Mouse (Mus musculus) midbrain, embryonic 15.5 days (tissue): ENCODE results near the gene Irf2bp2. TPM values are rescaled to one million over a fixed set of nuclear protein-coding genes. Genes with fewer than 3 reads are reported as not detected.
A peak's percentile ranks its signal among the peaks of the same experiment; 100 is the strongest.

Source experiments
- ATAC-seq: fragments of 200-750 bp; cut with Nextera tagmentation; replicated peaks from 2 replicates; pipeline ENCODE4 v1.8.0; 2017; ENCODE audit warnings: moderate TSS enrichment
- H3K27ac ChIP-seq: fragments of 300-500 bp; sonication (generic); 2 replicates; pipeline ENCODE4 v1.5.1; 2015; ENCODE audit warnings: mild to moderate bottlenecking, inconsistent platforms
- H3K27me3 ChIP-seq: fragments of 300-500 bp; sonication (generic); replicated peaks from 2 replicates; pipeline ENCODE4 v1.6.1; 2015; ENCODE audit warnings: inconsistent platforms
- H3K36me3 ChIP-seq: fragments of 300-500 bp; sonication (generic); replicated peaks from 2 replicates; pipeline ENCODE4 v1.6.1; 2015; ENCODE audit warnings: inconsistent platforms
- H3K4me1 ChIP-seq: fragments of 300-500 bp; sonication (generic); 2 replicates; pipeline ENCODE4 v1.6.1; 2015; ENCODE audit warnings: inconsistent platforms
- H3K4me2 ChIP-seq: fragments of 300-500 bp; sonication (generic); 2 replicates; pipeline ENCODE4 v1.6.1; 2015; ENCODE audit warnings: inconsistent platforms, mild to moderate bottlenecking, moderate library complexity
- H3K4me3 ChIP-seq: fragments of 300-500 bp; sonication (generic); 2 replicates; pipeline ENCODE4 v1.5.1; 2015; ENCODE audit warnings: mild to moderate bottlenecking, inconsistent platforms
- H3K9ac ChIP-seq: fragments of 300-500 bp; sonication (generic); 2 replicates; pipeline ENCODE4 v1.6.1; 2015; ENCODE audit warnings: mild to moderate bottlenecking, inconsistent platforms
- H3K9me3 ChIP-seq: fragments of 300-500 bp; sonication (generic); 2 replicates; pipeline ENCODE4 v1.6.1; 2016; ENCODE audit warnings: inconsistent platforms
- WGBS: fragments of 180-500 bp; shearing (Covaris S2); methylation state at CpG from one replicate; pipeline ENCODE4 v1.1.7; 2015; ENCODE audit warnings: mixed read lengths; 5-methylcytosine and 5-hydroxymethylcytosine counted together
- polyA plus RNA-seq: library from polyadenylated mRNA; unstranded; fragments of >200 nt; fragmentation: Nextera tagmentation; extraction: Ambion mirVana; gene quantifications from 2 replicates; pipeline ENCODE4 v1.2.1, GENCODE M21; 2015

Gene Irf2bp2
- polyA plus RNA-seq, 1 experiment from 2014 or later, result 9.7 TPM

DNA sequence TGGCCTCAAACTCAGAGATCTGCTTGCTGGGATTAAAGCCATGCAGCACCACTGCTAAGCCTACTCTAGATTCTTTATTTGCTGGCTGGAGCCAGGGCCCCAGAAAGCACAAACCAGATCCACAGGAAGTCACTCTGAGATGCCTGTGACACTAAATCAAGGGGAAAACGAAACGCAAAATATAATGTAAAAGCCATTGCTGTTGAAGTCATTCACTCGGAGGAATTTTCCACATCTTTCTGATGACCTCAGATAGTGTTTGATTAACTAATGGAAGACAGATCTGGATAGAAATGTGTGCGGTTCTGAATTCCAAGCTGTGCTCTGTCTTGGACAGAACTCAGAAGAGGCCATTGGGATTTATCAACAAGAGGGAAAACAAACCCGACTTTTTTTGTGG is 22.9 kb upstream of the Irf2bp2 start:
- ATAC-seq, result no peak
- Histone ChIP-seq H3K4me3 (no peak overlapping the region), H3K4me1 (no peaks in the 10 kb centered on the region), H3K36me3 (no peaks in the 10 kb centered on the region), H3K9ac (no peak overlapping the region), H3K9me3 (no peaks in the 10 kb centered on the region), H3K4me2 (no peak overlapping the region), H3K27me3 (no peaks in the 10 kb centered on the region), H3K27ac (no peak overlapping the region)
- WGBS, result 88% methylated on average over 5 of the region's 5 CpGs

DNA sequence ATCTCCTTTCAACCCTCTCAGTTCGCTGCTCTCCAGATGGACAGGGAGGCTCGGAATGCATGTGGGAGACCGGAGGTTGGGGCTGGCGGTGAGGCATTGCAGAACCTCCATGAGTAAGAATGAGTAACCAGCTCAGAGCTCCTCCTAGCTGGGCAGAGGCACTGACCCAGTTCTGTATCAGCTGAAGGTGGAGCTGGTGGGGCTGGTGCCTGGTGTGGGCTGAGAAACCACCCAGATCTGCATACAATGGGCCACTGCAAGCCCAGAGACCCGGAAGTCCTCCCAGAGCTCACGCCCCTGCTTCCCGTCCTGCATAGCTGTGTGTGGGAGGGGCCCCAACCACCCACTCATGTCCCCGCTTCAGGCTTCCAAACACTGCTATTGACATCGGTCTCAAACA is 22.0 kb upstream of the Irf2bp2 start:
- Histone ChIP-seq H3K9ac (no peak overlapping the region), H3K4me2 (no peak overlapping the region), H3K4me3 (no peak overlapping the region), H3K9me3 (no peaks in the 10 kb centered on the region), H3K27ac (no peak overlapping the region), H3K4me1 (no peaks in the 10 kb centered on the region), H3K27me3 (no peaks in the 10 kb centered on the region), H3K36me3 (no peaks in the 10 kb centered on the region)
- ATAC-seq, result no peak
- 67% methylated on average over 9 of the region's 9 CpGs for WGBS

- Histone ChIP-seq H3K4me2 (no peak overlapping the region), H3K36me3 (no peaks in the 10 kb centered on the region), H3K9ac (no peak overlapping the region), H3K4me3 (no peak overlapping the region), H3K9me3 (no peaks in the 10 kb centered on the region), H3K27me3 (no peaks in the 10 kb centered on the region), H3K27ac (no peak overlapping the region), H3K4me1 (no peaks in the 10 kb centered on the region)
- no peak for ATAC-seq
- 83% methylated on average over 5 of the region's 5 CpGs for WGBS
These were observed 20.9 kb upstream of the Irf2bp2 start for GRCm38 (mm10) chr8:126614740-126615132.

GRCm38 (mm10) chr8:126614062-126614739 is 20.4 kb upstream of the Irf2bp2 start:
- Histone ChIP-seq H3K4me1 (no peaks in the 10 kb centered on the region), H3K9me3 (no peaks in the 10 kb centered on the region), H3K27me3 (no peaks in the 10 kb centered on the region), H3K4me3 (no peak overlapping the region), H3K9ac (no peak overlapping the region), H3K36me3 (no peaks in the 10 kb centered on the region), H3K4me2 (no peak overlapping the region), H3K27ac (no peak overlapping the region)
- WGBS, result 88% methylated on average over 8 of the region's 8 CpGs
- ATAC-seq, result no peak

- Histone ChIP-seq H3K4me1 (peaks cover 6% of the 10 kb centered on the region), H3K4me3 (no peak overlapping the region), H3K27ac (no peak overlapping the region), H3K9me3 (no peaks in the 10 kb centered on the region), H3K4me2 (no peak overlapping the region), H3K9ac (no peak overlapping the region), H3K27me3 (no peaks in the 10 kb centered on the region), H3K36me3 (no peaks in the 10 kb centered on the region)
- no peak for ATAC-seq
- 55% methylated on average over 5 of the region's 5 CpGs for WGBS
These were observed 19.4 kb upstream of the Irf2bp2 start for GRCm38 (mm10) chr8:126613143-126613542.

GRCm38 (mm10) chr8:126612739-126613138 is 19.0 kb upstream of the Irf2bp2 start:
- H3K9ac ChIP-seq, result no peak overlapping the region
- H3K27ac ChIP-seq, result no peak overlapping the region
- peaks cover 6% of the 10 kb centered on the region for H3K4me1 ChIP-seq
- H3K36me3 ChIP-seq, result no peaks in the 10 kb centered on the region
- H3K9me3 ChIP-seq, result no peaks in the 10 kb centered on the region
- H3K4me2 ChIP-seq, result no peak overlapping the region
- H3K4me3 ChIP-seq, result no peak overlapping the region
- ATAC-seq, result no peak
- WGBS, result 72% methylated on average over 3 of the region's 3 CpGs
- no peaks in the 10 kb centered on the region for H3K27me3 ChIP-seq

DNA sequence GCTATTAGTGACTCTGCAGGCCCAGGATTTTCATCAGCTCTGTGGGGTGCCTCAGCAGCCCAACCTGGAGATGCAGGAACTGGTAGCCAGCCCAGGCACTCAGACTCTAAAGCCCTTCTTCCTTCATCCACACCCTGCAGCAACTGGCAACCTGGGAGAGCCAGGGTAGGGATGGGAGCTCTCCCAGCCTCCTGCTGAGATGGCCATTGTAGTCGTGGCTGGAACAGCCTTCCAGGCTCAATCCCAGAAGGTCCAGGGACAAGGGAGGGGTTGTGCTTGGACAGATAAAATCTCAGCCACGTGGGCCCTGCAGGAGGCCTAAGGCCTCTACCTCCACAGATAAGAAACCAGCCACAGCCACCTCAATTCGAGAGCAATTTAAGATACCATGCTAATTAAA is 16.9 kb upstream of the Irf2bp2 start:
- Histone ChIP-seq H3K9me3 (no peaks in the 10 kb centered on the region), H3K27me3 (no peaks in the 10 kb centered on the region), H3K9ac (no peak overlapping the region), H3K27ac (no peak overlapping the region), H3K4me3 (no peak overlapping the region), H3K36me3 (no peaks in the 10 kb centered on the region), H3K4me2 (no peak overlapping the region), H3K4me1 (peaks cover 10% of the 10 kb centered on the region)
- no peak for ATAC-seq
- 10% methylated on average over 3 of the region's 3 CpGs for WGBS

DNA sequence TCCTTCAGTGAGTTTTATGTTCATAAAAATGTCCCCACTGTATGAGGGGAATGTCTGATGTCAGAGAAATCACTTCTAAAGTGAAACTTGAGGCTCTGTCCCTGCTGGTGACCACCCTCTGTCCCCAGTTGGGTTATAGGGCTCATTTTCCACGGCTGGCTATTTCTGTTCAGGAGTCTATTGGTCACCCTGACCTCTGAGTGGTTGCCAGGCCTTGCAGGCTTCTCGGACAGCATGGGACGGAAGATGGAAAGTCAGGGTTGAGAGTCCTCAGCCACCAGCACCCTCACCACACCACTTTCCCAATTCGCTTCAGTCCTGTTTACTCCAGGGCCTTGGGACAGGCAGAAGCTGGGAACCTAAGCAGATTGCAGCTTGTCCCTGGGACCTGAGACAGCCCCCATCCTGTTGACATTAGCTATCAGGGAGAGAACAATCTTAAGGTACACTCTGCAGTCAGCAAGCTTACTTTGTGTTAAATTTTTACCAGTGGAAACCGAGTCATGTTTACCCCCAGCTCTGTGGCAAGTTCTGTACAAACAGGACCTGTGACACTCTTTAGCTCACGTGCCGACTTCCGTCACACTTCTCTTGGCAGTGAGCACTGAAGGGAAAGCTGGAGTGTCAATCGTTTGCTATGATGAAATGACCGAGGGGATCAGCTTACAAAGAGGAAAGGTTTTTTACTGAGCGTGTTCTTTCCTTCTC is 15.9 kb upstream of the Irf2bp2 start:
- Histone ChIP-seq H3K36me3 (no peaks in the 10 kb centered on the region), H3K4me2 (no peak overlapping the region), H3K9me3 (no peaks in the 10 kb centered on the region), H3K27me3 (no peaks in the 10 kb centered on the region), H3K9ac (no peak overlapping the region), H3K4me3 (no peak overlapping the region), H3K27ac (no peak overlapping the region), H3K4me1 (peaks cover 10% of the 10 kb centered on the region)
- ATAC-seq, result no peak
- 92% methylated on average over 11 of the region's 11 CpGs for WGBS

DNA sequence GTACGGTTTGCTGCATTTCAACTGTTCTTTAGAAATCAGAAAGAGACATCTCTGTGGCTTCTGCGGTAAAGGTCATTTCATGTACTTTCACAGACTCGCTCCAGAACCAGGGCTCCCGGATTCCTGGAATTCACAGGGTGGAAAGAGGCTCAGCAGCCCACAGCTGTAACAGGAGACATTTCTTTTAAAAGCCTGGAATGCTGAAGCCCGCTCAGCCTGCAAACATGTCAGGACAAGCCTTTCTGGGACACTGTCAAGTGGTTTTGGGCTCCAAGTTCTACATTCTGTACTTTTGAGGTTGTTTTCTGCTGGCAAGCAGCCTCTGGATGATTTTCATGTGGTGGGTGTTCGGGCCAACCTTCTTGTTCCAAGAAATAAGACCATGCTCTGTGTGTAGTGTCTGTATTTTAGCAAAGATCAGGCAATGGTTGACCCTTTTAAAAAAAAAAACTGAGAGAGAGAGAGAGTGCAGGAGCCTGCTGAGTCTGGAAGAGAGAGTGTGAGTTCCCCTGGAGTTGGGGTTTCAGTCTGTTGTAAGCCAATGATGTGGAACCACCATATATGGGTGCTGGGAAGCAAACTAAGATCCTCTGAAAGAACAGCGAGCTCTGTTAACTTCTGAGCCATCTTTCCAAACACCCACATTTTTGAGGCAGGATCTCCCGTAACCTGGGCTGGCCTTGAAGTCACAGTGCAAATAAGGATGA is 9.6 kb upstream of the Irf2bp2 start:
- H3K36me3 ChIP-seq, result no peaks in the 10 kb centered on the region
- no peak overlapping the region for H3K27ac ChIP-seq
- H3K27me3 ChIP-seq, result no peaks in the 10 kb centered on the region
- 39% methylated on average over 8 of the region's 8 CpGs for WGBS
- no peak for ATAC-seq
- H3K4me2 ChIP-seq, result no peak overlapping the region
- no peak overlapping the region for H3K4me3 ChIP-seq
- H3K9me3 ChIP-seq, result no peaks in the 10 kb centered on the region
- no peak overlapping the region for H3K9ac ChIP-seq
- H3K4me1 ChIP-seq, result peaks cover 31% of the 10 kb centered on the region

DNA sequence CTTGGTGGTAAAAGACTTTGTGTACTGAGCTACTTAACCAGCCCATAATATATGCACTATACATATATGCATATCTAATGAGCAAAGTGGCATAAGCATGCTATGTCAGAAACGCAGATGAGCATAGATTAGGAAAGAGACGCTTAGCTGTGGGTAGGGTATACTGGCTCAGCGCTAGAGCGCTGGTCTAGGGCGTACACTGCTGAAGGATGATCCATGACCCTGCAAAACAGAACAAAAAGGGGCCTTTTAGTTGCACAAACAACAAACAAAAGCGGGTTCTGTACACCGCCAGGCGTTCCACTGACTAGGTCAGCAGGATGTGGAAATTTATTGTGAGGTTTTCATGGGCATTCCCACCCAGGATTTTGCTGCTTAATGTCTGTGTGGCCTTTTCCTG is 8.9 kb upstream of the Irf2bp2 start:
- no peak for ATAC-seq
- Histone ChIP-seq H3K4me1 (peaks cover 36% of the 10 kb centered on the region), H3K27ac (no peak overlapping the region), H3K4me3 (no peak overlapping the region), H3K9ac (no peak overlapping the region), H3K36me3 (no peaks in the 10 kb centered on the region), H3K4me2 (no peak overlapping the region), H3K27me3 (no peaks in the 10 kb centered on the region), H3K9me3 (no peaks in the 10 kb centered on the region)
- WGBS, result 44% methylated on average over 8 of the region's 8 CpGs

DNA sequence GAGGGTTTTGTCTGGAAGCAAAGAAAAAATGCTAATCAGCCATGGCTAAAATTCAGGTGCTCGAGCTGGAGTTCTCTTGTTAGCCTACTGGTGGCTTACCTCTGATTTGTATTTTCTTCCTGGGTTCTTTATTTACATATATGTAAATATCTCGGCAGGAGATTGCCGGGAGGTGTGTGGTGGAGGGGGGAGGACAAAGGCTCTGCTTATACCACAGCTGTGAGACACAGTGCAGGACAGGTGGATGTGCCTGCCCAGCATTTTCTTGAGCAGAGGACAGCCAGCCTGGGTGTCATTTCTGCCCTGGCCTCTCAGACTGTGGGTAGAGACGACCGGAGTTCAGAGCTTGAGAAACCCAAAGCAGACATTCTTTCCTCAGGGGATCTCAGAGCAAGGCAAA is 7.5 kb upstream of the Irf2bp2 start:
- Histone ChIP-seq H3K4me3 (no peak overlapping the region), H3K4me1 (peaks cover 43% of the 10 kb centered on the region), H3K36me3 (no peaks in the 10 kb centered on the region), H3K4me2 (no peak overlapping the region), H3K27me3 (no peaks in the 10 kb centered on the region), H3K9ac (no peak overlapping the region), H3K9me3 (no peaks in the 10 kb centered on the region), H3K27ac (peak overlapping the region; percentile 30; the same call in 1 of the 2 replicates)
- WGBS, result 19% methylated on average over 5 of the region's 5 CpGs
- ATAC-seq, result peak; percentile 48; the same call in 1 of the 2 replicates

DNA sequence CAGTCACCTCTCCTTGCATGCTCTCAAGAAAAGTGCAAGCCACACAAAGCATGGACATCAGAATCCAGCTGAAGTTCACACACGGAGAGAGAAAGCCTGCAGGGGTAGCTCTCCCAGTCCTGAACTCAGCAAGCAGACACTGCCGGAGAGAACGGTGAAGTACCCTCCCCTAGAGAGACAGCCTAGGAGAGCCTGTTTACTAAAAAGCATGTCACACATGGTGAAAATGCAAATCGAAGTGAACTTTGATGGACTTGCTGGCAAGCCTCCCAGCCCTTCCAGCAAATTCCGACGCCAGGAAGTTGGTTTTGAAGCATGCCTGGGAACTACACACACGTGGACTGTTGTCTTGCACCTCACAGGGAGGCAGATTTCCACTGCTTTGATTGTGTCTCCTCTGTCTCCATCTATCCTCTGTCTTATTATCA is 7.0 kb upstream of the Irf2bp2 start:
- Histone ChIP-seq H3K27me3 (no peaks in the 10 kb centered on the region), H3K9ac (no peak overlapping the region), H3K4me3 (no peak overlapping the region), H3K27ac (no peak overlapping the region), H3K36me3 (no peaks in the 10 kb centered on the region), H3K9me3 (no peaks in the 10 kb centered on the region), H3K4me1 (peaks cover 48% of the 10 kb centered on the region), H3K4me2 (no peak overlapping the region)
- no peak for ATAC-seq
- WGBS, result 10% methylated on average over 7 of the region's 7 CpGs
